Mouse (Mus musculus) heart, adult 2 months (tissue): ENCODE measurements around the gene Hoxb4. TPM values are rescaled to one million over a fixed set of nuclear protein-coding genes. Genes with fewer than 3 reads are reported as not detected.

Experiments
- DNase-seq, 2 experiments: peaks; one replicate each; pipeline ENCODE4 v3.0.0; 2021
- H3K27ac ChIP-seq: fragments of 200-600 bp; 2 replicates; pipeline ENCODE4 v1.8.1; 2022
- H3K27me3 ChIP-seq: fragments of 200-500 bp; 2 replicates; pipeline ENCODE4 v1.6.1; 2012; ENCODE audit warnings: mild to moderate bottlenecking, low read length, inconsistent platforms, mixed read lengths; ENCODE audit not compliant: control insufficient read depth, insufficient read depth
- H3K36me3 ChIP-seq: fragments of 200-500 bp; 2 replicates; pipeline ENCODE4 v1.6.1; 2012; ENCODE audit warnings: low read length, inconsistent platforms; ENCODE audit not compliant: control insufficient read depth, insufficient read depth
- H3K4me1 ChIP-seq: fragments of 200-500 bp; 2 replicates; pipeline ENCODE4 v1.6.1; 2011; ENCODE audit warnings: low read length; ENCODE audit not compliant: control insufficient read depth, insufficient read depth
- H3K4me3 ChIP-seq: fragments of 200-600 bp; 2 replicates; pipeline ENCODE4 v1.8.1; 2022
- H3K79me2 ChIP-seq: fragments of 200-500 bp; replicated peaks from 2 replicates; pipeline ENCODE4 v1.6.1; 2012; ENCODE audit warnings: mild to moderate bottlenecking, inconsistent platforms, low read length, moderate library complexity, mixed read lengths; ENCODE audit not compliant: control insufficient read depth, insufficient read depth
- H3K9ac ChIP-seq: fragments of 200-500 bp; 2 replicates; pipeline ENCODE4 v1.6.1; 2012; ENCODE audit warnings: low read depth, mild to moderate bottlenecking, control low read depth, inconsistent platforms, low read length, mixed read lengths
- CTCF ChIP-seq: fragments of 200-600 bp; IDR thresholded peaks from 2 replicates; pipeline ENCODE4 v1.8.1; 2022; ENCODE audit warnings: antibody characterized with exemption, mild to moderate bottlenecking, moderate library complexity
- EP300 ChIP-seq: fragments of 200-500 bp; IDR thresholded peaks from 2 replicates; pipeline ENCODE4 v1.6.1; 2011; ENCODE audit warnings: low read depth, low read length, control low read depth; ENCODE audit not compliant: insufficient read depth
- POLR2A ChIP-seq: fragments of 200-500 bp; IDR thresholded peaks from 2 replicates; pipeline ENCODE4 v1.6.1; 2011; ENCODE audit warnings: mild to moderate bottlenecking, low read depth, low read length, control low read depth; ENCODE audit not compliant: insufficient read depth
- WGBS: fragments of 180-500 bp; shearing (Covaris S2); methylation state at CpG from one replicate; pipeline ENCODE4 v1.1.7; 2018; 5-methylcytosine and 5-hydroxymethylcytosine counted together
- intact Hi-C: fragments of 180-260 bp; cut with DNase I; formaldehyde crosslinking; loops from one replicate; pipeline ENCODE4 v1.15.1; 2025
- long read RNA-seq: library from polyadenylated mRNA; stranded (forward); transcript quantifications from one replicate; pipeline ENCODE4 v2.0.0, GENCODE M21; 2021
- polyA plus RNA-seq: library from polyadenylated mRNA; depleted of rRNA; stranded (reverse); fragments of >200 nt; gene quantifications from 2 replicates; pipeline ENCODE4 v1.2.3, GENCODE M21; 2012; rRNA removed
- total RNA-seq, 2 experiments: library from RNA; stranded (reverse); gene quantifications; 2 replicates each; pipeline ENCODE4 v1.2.3; 2021

Hoxb4 gene
- total RNA-seq (under 1 TPM; 0.63 to 0.75 TPM), polyA plus RNA-seq (1.00 and 1.1 TPM in 2 replicates)
- long read RNA-seq: 0 reads

DNA sequence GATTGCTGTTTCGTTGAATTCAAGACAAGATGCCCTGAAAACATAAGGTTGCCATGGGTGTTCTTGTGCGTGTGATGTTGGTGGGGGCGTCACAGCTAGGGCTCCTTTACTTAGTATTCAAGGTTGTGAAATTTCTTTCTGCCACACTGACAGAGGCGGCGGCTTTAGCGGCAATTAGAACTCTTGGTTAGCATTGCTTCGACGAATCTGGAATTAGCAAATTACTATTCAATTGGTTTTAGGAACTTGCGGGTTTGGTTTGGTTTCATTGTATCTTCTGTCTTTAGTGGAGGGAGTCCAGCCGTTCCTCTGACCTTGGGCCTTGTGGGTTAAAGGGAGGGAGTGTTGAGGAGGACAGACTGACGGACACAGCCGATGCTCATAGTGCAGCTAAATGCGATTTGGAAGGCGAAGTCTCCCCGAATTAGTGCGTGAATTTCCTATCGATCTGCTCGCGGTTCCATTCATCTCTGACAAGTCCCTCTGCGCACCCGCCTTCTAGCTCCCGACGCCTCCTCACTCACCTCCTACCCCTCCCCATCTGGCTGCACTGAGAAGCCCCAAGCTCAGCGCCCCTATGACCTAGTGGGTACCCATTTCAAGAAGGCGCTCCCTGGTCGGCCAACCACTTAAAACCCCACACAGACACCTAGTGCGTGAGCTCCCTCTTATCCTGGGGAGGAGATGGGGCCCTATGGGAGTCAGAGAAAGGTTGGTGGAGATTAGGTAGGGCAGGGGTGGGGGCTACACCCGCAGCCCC lies at the start of gene Hoxb4:
Gene Hoxb4 (plus strand): TSS at position 660 of the 760 bp plus-strand sequence.
- DNase-seq: no peak
- Histone ChIP-seq H3K9ac (peak within 1 kb of the TSS; percentile 49), H3K79me2 (no peaks in the 10 kb centered on the region), H3K36me3 (no peaks in the 10 kb centered on the region), H3K4me1 (no peaks in the 10 kb centered on the region), H3K27ac (peak within 1 kb of the TSS; percentile 74), H3K4me3 (peak within 1 kb of the TSS; percentile 51), H3K27me3 (peaks cover 15% of the 10 kb centered on the region)
- TF ChIP-seq EP300: no peak
- no peak for TF ChIP-seq POLR2A
- TF ChIP-seq CTCF: no peak
- intact Hi-C loops: no loop called here
- 13% methylated on average over 28 of the region's 28 CpGs for WGBS

DNA sequence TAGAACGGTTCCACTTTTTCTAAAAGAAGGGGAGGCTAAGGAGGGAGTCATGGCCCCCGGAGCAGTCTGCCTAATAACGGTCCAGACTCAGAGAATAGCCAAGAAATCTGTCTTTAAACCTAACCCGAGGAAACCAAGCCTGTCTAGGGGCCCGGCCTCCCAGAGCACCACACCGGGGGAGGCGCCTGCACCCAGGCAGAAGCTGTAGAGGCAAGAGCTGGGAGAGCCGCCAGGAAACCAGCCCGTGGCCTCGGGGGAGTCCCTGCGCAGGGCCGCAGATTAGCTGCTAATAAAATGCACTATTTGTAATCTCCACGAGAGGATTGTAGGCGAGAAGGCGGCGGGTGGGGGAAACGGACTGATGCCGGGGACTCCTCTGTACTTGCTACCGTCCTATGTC lies 48.2 kb upstream of the Hoxb4 start:
- intact Hi-C loops: no loop called here
- no peak for DNase-seq
- 5% methylated on average over 19 of the region's 19 CpGs for WGBS
- Histone ChIP-seq H3K27ac (no peak overlapping the region), H3K4me1 (no peaks in the 10 kb centered on the region; the same call in 1 of the 2 replicates), H3K79me2 (no peaks in the 10 kb centered on the region), H3K27me3 (peaks cover 37% of the 10 kb centered on the region), H3K4me3 (no peak overlapping the region), H3K36me3 (no peaks in the 10 kb centered on the region), H3K9ac (no peak overlapping the region)
- TF ChIP-seq POLR2A (no peak), EP300 (no peak), CTCF (no peak)

DNA sequence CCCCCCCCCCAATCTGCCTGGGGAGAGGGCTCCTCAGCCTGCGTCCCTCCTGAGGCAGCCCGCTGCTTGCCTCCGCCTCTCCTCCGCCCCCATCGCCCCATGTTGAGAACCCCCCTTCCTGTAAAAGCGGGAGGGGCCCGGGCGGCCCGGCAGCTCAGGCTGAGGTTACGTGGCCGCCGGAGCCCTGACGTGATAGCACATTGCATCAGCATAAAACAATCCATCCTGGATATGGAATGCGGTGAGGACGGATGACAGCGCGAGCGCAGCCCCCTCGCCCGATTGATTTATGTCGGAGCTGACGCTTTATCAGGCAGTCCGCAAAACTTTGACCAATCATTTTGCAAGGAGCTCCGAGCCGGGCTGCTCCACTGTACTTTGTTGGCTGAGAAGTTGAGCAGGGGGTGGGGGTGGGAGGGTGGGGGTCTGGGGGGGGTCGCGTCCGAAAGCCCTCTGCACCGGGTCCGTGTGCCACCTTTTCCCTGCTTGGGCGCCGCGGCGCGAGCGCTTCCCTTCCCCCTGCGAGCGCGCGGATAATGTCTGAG lies 47.0 kb upstream of the Hoxb4 start, which contains the start of gene Hoxb9:
Gene Hoxb9 (plus strand): TSS at position 462 of the 545 bp plus-strand sequence.
- TF ChIP-seq POLR2A (no peak), CTCF (no peak), EP300 (no peak)
- no peak for DNase-seq
- H3K36me3 ChIP-seq: no peaks in the 10 kb centered on the region
- intact Hi-C loops: no loop called here
- peaks cover 36% of the 10 kb centered on the region for H3K27me3 ChIP-seq
- no peaks in the 10 kb centered on the region; the same call in 1 of the 2 replicates for H3K4me1 ChIP-seq
- WGBS: 1% methylated on average over 36 of the region's 40 CpGs
- no peak within 1 kb of the TSS for H3K4me3 ChIP-seq
- no peak within 1 kb of the TSS for H3K27ac ChIP-seq
- no peak within 1 kb of the TSS for H3K9ac ChIP-seq
- no peaks in the 10 kb centered on the region for H3K79me2 ChIP-seq

DNA sequence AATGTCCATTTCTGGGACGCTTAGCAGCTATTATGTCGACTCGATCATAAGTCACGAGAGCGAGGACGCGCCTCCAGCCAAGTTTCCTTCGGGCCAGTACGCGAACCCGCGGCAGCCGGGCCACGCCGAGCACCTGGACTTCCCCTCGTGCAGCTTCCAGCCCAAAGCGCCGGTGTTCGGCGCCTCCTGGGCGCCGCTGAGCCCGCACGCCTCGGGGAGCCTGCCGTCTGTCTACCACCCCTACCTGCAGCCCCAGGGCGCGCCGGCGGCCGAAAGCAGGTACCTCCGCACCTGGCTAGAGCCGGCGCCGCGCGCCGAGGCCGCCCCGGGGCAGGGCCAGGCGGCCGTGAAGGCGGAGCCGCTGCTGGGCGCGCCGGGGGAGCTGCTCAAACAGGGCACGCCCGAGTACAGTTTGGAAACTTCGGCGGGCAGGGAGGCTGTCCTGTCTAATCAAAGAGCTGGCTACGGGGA lies 46.5 kb upstream of the Hoxb4 start:
- Histone ChIP-seq H3K79me2 (no peaks in the 10 kb centered on the region), H3K9ac (no peak overlapping the region), H3K4me3 (no peak overlapping the region), H3K4me1 (no peaks in the 10 kb centered on the region; the same call in 1 of the 2 replicates), H3K27ac (no peak overlapping the region), H3K27me3 (peaks cover 36% of the 10 kb centered on the region), H3K36me3 (no peaks in the 10 kb centered on the region)
- TF ChIP-seq EP300 (no peak), CTCF (no peak), POLR2A (no peak)
- peak in 1 of 2 experiments; percentile 42 for DNase-seq
- intact Hi-C loops: no loop called here
- 1% methylated on average over 52 of the region's 52 CpGs for WGBS

DNA sequence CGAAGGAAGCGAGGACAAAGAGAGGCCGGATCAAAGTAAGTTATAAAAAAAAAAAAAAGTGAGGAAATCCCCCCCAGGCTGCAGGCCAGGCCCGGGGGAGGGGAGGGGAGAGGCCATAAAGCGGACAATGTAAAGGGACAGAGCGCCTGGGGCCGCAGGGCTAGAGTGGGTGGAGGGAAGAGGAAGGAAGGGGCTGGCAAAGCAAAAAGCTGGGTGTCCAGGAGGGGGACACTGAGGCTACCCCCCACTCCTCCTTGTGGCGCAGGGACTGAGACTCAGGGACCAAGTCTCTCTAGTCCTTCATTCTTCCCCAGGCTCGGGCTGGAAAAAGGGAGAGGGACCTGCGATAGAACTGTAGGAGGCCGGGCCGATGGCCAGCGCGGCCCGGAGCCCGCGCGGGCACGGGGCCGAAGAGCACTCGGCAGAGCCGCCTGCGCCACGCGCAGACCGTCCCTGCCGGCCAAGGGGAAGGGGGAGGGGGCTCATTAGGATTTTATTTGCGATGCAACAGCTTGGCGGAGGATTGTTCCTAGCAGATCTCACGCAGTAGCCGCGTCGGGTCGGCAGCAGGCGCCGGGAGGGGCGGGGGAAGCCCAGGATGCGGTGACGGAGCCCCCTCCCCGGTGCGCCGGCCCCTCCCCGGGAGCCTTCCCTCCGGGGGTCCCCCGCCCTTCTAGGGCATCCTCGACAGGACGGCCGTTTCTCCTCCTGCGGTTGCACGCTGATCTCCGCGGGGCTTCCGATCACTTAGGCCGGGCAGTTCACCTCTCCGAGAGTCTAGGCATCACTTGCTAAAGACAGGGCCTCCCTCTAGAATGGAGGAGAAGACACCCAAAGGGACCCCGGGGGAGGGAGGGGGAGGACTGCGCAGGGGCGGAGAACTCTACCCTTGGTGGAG lies 45.8 kb upstream of the Hoxb4 start:
- intact Hi-C loops: no loop called here
- WGBS: 2% methylated on average over 58 of the region's 58 CpGs
- H3K9ac ChIP-seq: no peak overlapping the region
- H3K4me3 ChIP-seq: no peak overlapping the region
- no peak overlapping the region for H3K27ac ChIP-seq
- no peaks in the 10 kb centered on the region; the same call in 1 of the 2 replicates for H3K4me1 ChIP-seq
- H3K27me3 ChIP-seq: peaks cover 32% of the 10 kb centered on the region
- H3K36me3 ChIP-seq: no peaks in the 10 kb centered on the region
- TF ChIP-seq POLR2A (no peak), EP300 (no peak), CTCF (no peak)
- no peak for DNase-seq
- H3K79me2 ChIP-seq: no peaks in the 10 kb centered on the region
